In the genomic region with DNA sequence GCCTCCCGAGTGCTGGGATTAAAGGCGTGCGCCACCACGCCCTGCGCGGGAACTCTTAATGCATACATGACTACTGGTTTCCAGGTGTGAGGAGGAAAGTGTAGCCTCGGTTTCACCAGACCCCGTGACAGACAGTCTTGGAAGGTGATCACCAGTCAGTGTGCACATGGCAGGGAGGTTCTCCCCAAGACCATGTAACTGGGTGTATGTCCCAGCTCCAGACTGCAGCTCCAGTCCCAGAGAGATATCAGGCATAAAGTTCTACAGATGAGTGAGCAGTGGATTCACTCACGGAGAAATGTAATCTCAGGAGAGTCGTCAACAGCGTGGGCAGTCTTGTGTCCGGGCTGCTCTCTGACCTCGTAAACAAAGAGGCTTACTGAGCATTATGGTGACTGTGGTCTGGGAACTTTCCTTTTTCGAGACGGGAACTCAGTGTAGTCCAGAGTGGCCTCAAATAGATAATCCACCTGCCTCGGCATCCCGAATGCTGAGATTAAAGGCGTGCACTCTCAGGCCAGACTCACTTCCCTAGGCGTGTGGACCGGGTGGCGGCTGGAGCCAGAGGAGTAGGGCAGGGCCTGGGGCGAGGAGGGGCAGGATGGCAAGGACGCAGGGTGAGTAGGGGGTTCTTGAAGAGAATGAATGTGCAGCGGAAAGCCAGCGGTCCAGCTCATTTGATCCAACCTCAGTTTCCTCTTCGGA, we compare ENCODE assay signal across 8 mouse cellular contexts. TPM values are rescaled to one million over a fixed set of nuclear protein-coding genes. Genes with fewer than 3 reads are reported as not detected.
DNase-seq lines count a peak whose midpoint lies in the region; ATAC-seq and TF ChIP-seq lines count a peak whose summit lies in the region.

No protein-coding gene starts in this region.

- peak overlapping the region; percentile 91 for H3K27ac ChIP-seq in kidney, postnatal 0 days
- peak overlapping the region; percentile 92 for H3K27ac ChIP-seq in hindbrain, embryonic 10.5 days

- peak overlapping the region; percentile 90 for H3K4me3 ChIP-seq in kidney, postnatal 0 days (replicated peaks; ENCODE audit: low read depth, low read length)
- peak overlapping the region; percentile 86 for H3K4me3 ChIP-seq in hindbrain, embryonic 10.5 days

- TF ChIP-seq CTCF in kidney, postnatal 0 days (IDR thresholded peaks at IDR 0.05; ENCODE audit: low read depth) = no peak

- ATAC-seq in kidney, postnatal 0 days (replicated peaks; ENCODE audit: low FRiP score, low read depth) = peak; percentile 44

- DNase-seq in kidney, postnatal 0 days (ENCODE audit: low spot score) = no peak
- no peak for DNase-seq in kidney, adult 18-20 months
- DNase-seq in adipocyte (ENCODE audit: low spot score) = peak; percentile 70
- DNase-seq in hindbrain, embryonic 10.5 days (ENCODE audit: low spot score) = no peak
- DNase-seq in mesoderm, embryonic 11.5 days (ENCODE audit: low read depth, low spot score) = peak; percentile 26
- DNase-seq in right cerebral cortex, postnatal 25 days = no peak
- DNase-seq in cerebellum, postnatal 36 days = no peak
- DNase-seq in adrenal gland, adult 2 months = no peak

- no peaks in the 10 kb centered on the region for H3K27me3 ChIP-seq in kidney, postnatal 0 days (ENCODE audit: insufficient read depth, low read length)
- H3K27me3 ChIP-seq in hindbrain, embryonic 10.5 days (ENCODE audit: insufficient read depth, poor library complexity, severe bottlenecking) = no peaks in the 10 kb centered on the region

- peak overlapping the region; percentile 64 for H3K9ac ChIP-seq in kidney, postnatal 0 days (ENCODE audit: low read depth, low read length)

- H3K36me3 ChIP-seq in kidney, postnatal 0 days (ENCODE audit: insufficient read depth, low read length) = peaks cover 12% of the 10 kb centered on the region
- H3K36me3 ChIP-seq in hindbrain, embryonic 10.5 days = peaks cover 37% of the 10 kb centered on the region

- 23% methylated on average over 26 of the region's 26 CpGs for WGBS in kidney, postnatal 0 days
- WGBS in hindbrain, embryonic 10.5 days = 25% methylated on average over 26 of the region's 26 CpGs

- H3K4me2 ChIP-seq in kidney, postnatal 0 days (ENCODE audit: low read length) = peak overlapping the region; percentile 64

- H3K4me1 ChIP-seq in kidney, postnatal 0 days (replicated peaks; ENCODE audit: insufficient read depth, low read length) = no peaks in the 10 kb centered on the region; the same call in 1 of the 2 replicates
- H3K4me1 ChIP-seq in hindbrain, embryonic 10.5 days (replicated peaks) = peaks cover 31% of the 10 kb centered on the region

- no peaks in the 10 kb centered on the region for H3K9me3 ChIP-seq in kidney, postnatal 0 days (replicated peaks; ENCODE audit: low read length)
- no peaks in the 10 kb centered on the region for H3K9me3 ChIP-seq in hindbrain, embryonic 10.5 days

RNA-seq across cellular contexts. Expression of gene Rps21, which starts 0.7 kb away (rescaled TPM):
- 737 and 848 TPM in 2 replicates for polyA plus RNA-seq in kidney, postnatal 0 days (2015; fragmentation: Nextera tagmentation; extraction: Ambion mirVana)
- polyA plus RNA-seq in hindbrain, embryonic 10.5 days (2016; fragmentation: Nextera tagmentation; extraction: Ambion mirVana) = 440 and 510 TPM in 2 replicates
- 100 to 1,000 TPM; 380 to 873 TPM for total RNA-seq in adrenal gland, adult 2 months (2021)
- polyA plus RNA-seq in adrenal gland, adult 2 months (2012; rRNA removed) = 1,054 and 1,398 TPM in 2 replicates

RNA-seq across cellular contexts. Expression of gene Cables2, which starts 16.8 kb away (rescaled TPM):
- polyA plus RNA-seq in kidney, postnatal 0 days (2015; fragmentation: Nextera tagmentation; extraction: Ambion mirVana) = 12.0 and 13.1 TPM in 2 replicates
- polyA plus RNA-seq in hindbrain, embryonic 10.5 days (2016; fragmentation: Nextera tagmentation; extraction: Ambion mirVana) = 12.6 and 16.0 TPM in 2 replicates
- 10 to 100 TPM; 13.1 to 14.7 TPM for total RNA-seq in adrenal gland, adult 2 months (2021)
- 19.4 and 28.8 TPM in 2 replicates for polyA plus RNA-seq in adrenal gland, adult 2 months (2012; rRNA removed)

RNA-seq across cellular contexts. Expression of gene Lama5, which starts 30.8 kb away (rescaled TPM):
- polyA plus RNA-seq in kidney, postnatal 0 days (2015; fragmentation: Nextera tagmentation; extraction: Ambion mirVana) = 48.6 and 62.4 TPM in 2 replicates
- 7.2 and 10.8 TPM in 2 replicates for polyA plus RNA-seq in hindbrain, embryonic 10.5 days (2016; fragmentation: Nextera tagmentation; extraction: Ambion mirVana)
- total RNA-seq in adrenal gland, adult 2 months (2021) = 10 to 100 TPM; 30.7 to 35.0 TPM
- 41.7 and 48.7 TPM in 2 replicates for polyA plus RNA-seq in adrenal gland, adult 2 months (2012; rRNA removed)

RNA-seq across cellular contexts. Expression of gene Rbbp8nl, which starts 33.2 kb away (rescaled TPM):
- 0.29 and 0.33 TPM in 2 replicates for polyA plus RNA-seq in kidney, postnatal 0 days (2015; fragmentation: Nextera tagmentation; extraction: Ambion mirVana)
- 0.18 and 0.55 TPM in 2 replicates for polyA plus RNA-seq in hindbrain, embryonic 10.5 days (2016; fragmentation: Nextera tagmentation; extraction: Ambion mirVana)
- total RNA-seq in adrenal gland, adult 2 months (2021) = not detected
- polyA plus RNA-seq in adrenal gland, adult 2 months (2012; rRNA removed) = not detected in 2 replicates

Comparison
In these comparisons a context has a peak if more than half of its experiments do, and no peak if none do; other contexts are left out.
1. DNase-seq: peak in adipocyte (single experiment) and mesoderm, embryonic 11.5 days (single experiment); none in kidney, postnatal 0 days (single experiment), kidney, adult 18-20 months (single experiment), hindbrain, embryonic 10.5 days (single experiment), right cerebral cortex, postnatal 25 days (single experiment), cerebellum, postnatal 36 days (0 of 2) and adrenal gland, adult 2 months (single experiment).